In the genomic region with DNA sequence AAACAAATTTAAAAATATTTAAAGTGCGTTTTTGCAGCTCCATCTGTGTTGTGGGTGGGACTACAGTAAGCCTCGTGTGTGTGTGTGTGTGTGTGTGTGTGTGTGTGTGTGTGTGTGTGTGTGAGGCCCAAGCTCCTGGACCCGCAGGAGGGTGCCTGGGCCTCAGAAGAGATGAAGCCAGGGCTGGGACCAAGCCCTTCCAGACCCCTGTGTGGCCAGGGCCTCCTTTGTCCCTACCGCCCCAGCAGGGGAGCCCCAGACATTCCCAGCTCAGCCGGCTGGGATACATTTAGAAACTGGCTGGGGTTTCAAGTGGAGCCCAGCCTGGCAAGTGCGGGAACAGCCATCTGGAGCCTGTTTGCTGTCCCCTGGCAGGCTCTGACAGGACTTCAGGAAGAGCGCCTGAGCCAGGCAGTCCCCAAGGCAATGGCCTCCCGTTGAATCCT, we compare ENCODE assay signal across 8 mouse cellular contexts. TPM values are rescaled to one million over a fixed set of nuclear protein-coding genes. Genes with fewer than 3 reads are reported as not detected.
DNase-seq lines count a peak whose midpoint lies in the region; ATAC-seq lines count a peak whose summit lies in the region.

No protein-coding gene starts in this region.

- peaks cover 21% of the 10 kb centered on the region for H3K4me1 ChIP-seq in kidney, embryonic 15.5 days
- H3K4me1 ChIP-seq in forebrain, embryonic 13.5 days: peaks cover 41% of the 10 kb centered on the region
- H3K4me1 ChIP-seq in heart, embryonic 13.5 days: peaks cover 46% of the 10 kb centered on the region

- H3K4me2 ChIP-seq in kidney, embryonic 15.5 days: no peak overlapping the region
- H3K4me2 ChIP-seq in forebrain, embryonic 13.5 days: no peak overlapping the region
- no peak overlapping the region for H3K4me2 ChIP-seq in heart, embryonic 13.5 days

- DNase-seq in kidney, adult 11 months: no peak
- DNase-seq in layer of hippocampus, postnatal 14 days (ENCODE audit: low spot score in 2 of 2): peak; percentile 84 to 90
- peak; percentile 58 to 87 for DNase-seq in lung, postnatal 4 days
- no peak for DNase-seq in adrenal gland, adult 2 months
- DNase-seq in thymus, postnatal 36 days: no peak

- ATAC-seq in kidney, embryonic 15.5 days (replicated peaks; ENCODE audit: low FRiP score): 0 out of 2 replicates have a peak, but pooled peaks have one; percentile 34
- ATAC-seq in forebrain, embryonic 13.5 days: peak; percentile 83
- ATAC-seq in heart, embryonic 13.5 days (ENCODE audit: extremely low read depth, insufficient number of reproducible peaks, low FRiP score, low TSS enrichment): peak; percentile 69; the same call in 1 of the 2 replicates

- no peaks in the 10 kb centered on the region for H3K27me3 ChIP-seq in kidney, embryonic 15.5 days
- H3K27me3 ChIP-seq in forebrain, embryonic 13.5 days: no peaks in the 10 kb centered on the region
- H3K27me3 ChIP-seq in heart, embryonic 13.5 days (replicated peaks): no peaks in the 10 kb centered on the region; the same call in 1 of the 2 replicates

- H3K36me3 ChIP-seq in kidney, embryonic 15.5 days: no peaks in the 10 kb centered on the region
- no peaks in the 10 kb centered on the region for H3K36me3 ChIP-seq in forebrain, embryonic 13.5 days (ENCODE audit: poor library complexity, severe bottlenecking)
- H3K36me3 ChIP-seq in heart, embryonic 13.5 days: no peaks in the 10 kb centered on the region

- H3K4me3 ChIP-seq in kidney, embryonic 15.5 days (replicated peaks): no peak overlapping the region
- H3K4me3 ChIP-seq in forebrain, embryonic 13.5 days: no peak overlapping the region
- H3K4me3 ChIP-seq in heart, embryonic 13.5 days: no peak overlapping the region

- H3K27ac ChIP-seq in kidney, embryonic 15.5 days: peak overlapping the region; percentile 20
- peak overlapping the region; percentile 85 for H3K27ac ChIP-seq in forebrain, embryonic 13.5 days
- H3K27ac ChIP-seq in heart, embryonic 13.5 days (replicated peaks): peak overlapping the region; percentile 93

- WGBS in kidney, embryonic 15.5 days: 21% methylated on average over 8 of the region's 8 CpGs
- WGBS in forebrain, embryonic 13.5 days: 15% methylated on average over 8 of the region's 8 CpGs
- WGBS in heart, embryonic 13.5 days: 11% methylated on average over 7 of the region's 8 CpGs

- H3K9ac ChIP-seq in kidney, embryonic 15.5 days: no peak overlapping the region
- H3K9ac ChIP-seq in forebrain, embryonic 13.5 days: 0 out of 2 replicates have a peak overlapping the region, but pooled peaks have one; percentile 16
- H3K9ac ChIP-seq in heart, embryonic 13.5 days: peak overlapping the region; percentile 54; the same call in 1 of the 2 replicates

- H3K9me3 ChIP-seq in kidney, embryonic 15.5 days (replicated peaks): no peaks in the 10 kb centered on the region
- peaks cover 5% of the 10 kb centered on the region; the same call in 1 of the 2 replicates for H3K9me3 ChIP-seq in forebrain, embryonic 13.5 days (replicated peaks)
- H3K9me3 ChIP-seq in heart, embryonic 13.5 days: no peaks in the 10 kb centered on the region

RNA-seq across cellular contexts. Expression of gene Emid1, which starts 13.4 kb away (rescaled TPM):
- 190 and 191 TPM in 2 replicates for polyA plus RNA-seq in kidney, embryonic 15.5 days (2015; fragmentation: Nextera tagmentation; extraction: Ambion mirVana)
- 14.9 and 18.8 TPM in 2 replicates for polyA plus RNA-seq in forebrain, embryonic 13.5 days (2015; fragmentation: Nextera tagmentation; extraction: Ambion mirVana)
- 8.6 and 9.3 TPM in 2 replicates for polyA plus RNA-seq in heart, embryonic 13.5 days (2015; fragmentation: Nextera tagmentation; extraction: Ambion mirVana)
- 10 to 100 TPM; 26.1 to 30.4 TPM for total RNA-seq in layer of hippocampus, postnatal 14 days (2021)
- total RNA-seq in adrenal gland, adult 2 months (2021): 1 to 10 TPM; 3.1 to 4.6 TPM
- polyA plus RNA-seq in adrenal gland, adult 2 months (2012; rRNA removed): 20.1 and 22.9 TPM in 2 replicates

Comparison
In these comparisons a context has a peak if more than half of its experiments do, and no peak if none do; other contexts are left out.
1. H3K27ac ChIP-seq: peak in every context shown above with its lines; median percentile 93 in heart, embryonic 13.5 days; 85 in forebrain, embryonic 13.5 days; 20 in kidney, embryonic 15.5 days.
2. DNase-seq: peak in layer of hippocampus, postnatal 14 days (2 of 2) and lung, postnatal 4 days (2 of 2); none in kidney, adult 11 months (single experiment), adrenal gland, adult 2 months (single experiment) and thymus, postnatal 36 days (0 of 2).
3. Peak in every context shown above with its lines, with median percentiles within 50 percentile points of each other: ATAC-seq.